Mouse (Mus musculus) cortical plate, adult 2 months (tissue): ENCODE measurements around the gene Ehd2. TPM values are rescaled to one million over a fixed set of nuclear protein-coding genes. Genes with fewer than 3 reads are reported as not detected.

Experiments
- H3K27ac ChIP-seq: fragments of 200-500 bp; 2 replicates; pipeline ENCODE4 v1.5.1; 2012; ENCODE audit warnings: low read length, control low read depth, inconsistent platforms; ENCODE audit not compliant: insufficient read depth
- H3K4me1 ChIP-seq: fragments of 200-500 bp; 2 replicates; pipeline ENCODE4 v1.6.1; 2011; ENCODE audit warnings: low read length; ENCODE audit not compliant: control insufficient read depth, insufficient read depth
- H3K4me3 ChIP-seq: fragments of 200-500 bp; 2 replicates; pipeline ENCODE4 v1.5.1; 2011; ENCODE audit warnings: mild to moderate bottlenecking, low read length, control low read depth; ENCODE audit not compliant: insufficient read depth
- CTCF ChIP-seq: fragments of 200-500 bp; IDR thresholded peaks from 2 replicates; pipeline ENCODE4 v1.5.1; 2011; ENCODE audit warnings: mild to moderate bottlenecking, control low read depth, low read length; ENCODE audit not compliant: insufficient read depth; ENCODE audit errors: extremely low read depth
- POLR2A ChIP-seq: fragments of 200-500 bp; IDR thresholded peaks from 2 replicates; pipeline ENCODE4 v1.6.1; 2011; ENCODE audit warnings: mild to moderate bottlenecking, low read length, control low read depth; ENCODE audit not compliant: insufficient read depth; ENCODE audit errors: extremely low read depth
- polyA plus RNA-seq: library from polyadenylated mRNA; depleted of rRNA; stranded (reverse); fragments of >200 nt; gene quantifications from 2 replicates; pipeline ENCODE4 v1.2.3, GENCODE M21; 2012; rRNA removed

Gene Ehd2
- 4.9 and 5.4 TPM in 2 replicates for polyA plus RNA-seq

DNA sequence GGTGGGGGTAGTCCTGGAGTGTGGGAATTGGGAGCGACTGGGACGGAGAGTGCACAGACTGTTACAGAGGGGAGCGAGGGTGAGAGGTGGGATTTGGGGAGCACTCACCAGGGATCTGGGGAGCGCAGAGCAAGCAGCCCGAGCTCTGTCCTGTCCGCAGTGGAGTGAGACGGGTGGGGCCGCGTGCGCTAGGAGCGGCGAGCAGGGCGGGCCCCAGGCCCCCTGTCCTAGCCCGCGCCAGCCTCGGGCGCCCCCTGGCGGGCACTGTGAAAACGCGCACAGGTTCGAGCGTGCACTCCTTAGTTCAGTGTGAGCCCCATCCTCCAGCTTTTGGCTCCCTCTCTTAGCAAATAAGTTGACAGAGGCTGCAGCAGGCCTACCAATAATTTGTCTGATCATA is at the start of gene Ehd2:
TSS of gene Ehd2 (minus strand) at position 256 of the 400 bp plus-strand sequence.
- peak within 1 kb of the TSS; percentile 34; the same call in 1 of the 2 replicates for H3K4me3 ChIP-seq
- TF ChIP-seq POLR2A (no peak), CTCF (peak; percentile 58)
- peaks cover 1% of the 10 kb centered on the region; the same call in 1 of the 2 replicates for H3K4me1 ChIP-seq
- no peak within 1 kb of the TSS for H3K27ac ChIP-seq

DNA sequence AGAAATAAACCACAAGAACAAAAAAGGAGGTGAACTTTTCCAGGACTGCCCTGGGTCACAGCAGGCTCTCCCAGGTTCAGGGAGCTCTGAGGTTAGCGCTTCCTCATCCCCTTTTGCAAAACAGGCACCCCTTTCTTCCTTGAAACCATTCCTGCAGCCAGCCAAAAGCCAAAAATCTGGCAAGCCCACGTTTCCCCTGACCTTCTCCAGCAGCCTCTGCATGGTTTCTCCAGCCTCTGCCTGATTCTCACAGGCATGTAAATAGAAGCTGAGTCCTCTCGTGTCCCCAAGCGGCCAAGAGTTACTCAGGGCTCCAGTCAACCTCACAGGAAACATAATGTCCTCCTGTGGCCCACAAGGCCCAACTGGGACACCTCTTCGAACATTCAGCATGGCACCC is 48.0 kb upstream of the Ehd2 start:
- Histone ChIP-seq H3K4me1 (no peaks in the 10 kb centered on the region), H3K27ac (no peak overlapping the region), H3K4me3 (no peak overlapping the region)
- TF ChIP-seq POLR2A: no peak
- TF ChIP-seq CTCF: no peak

DNA sequence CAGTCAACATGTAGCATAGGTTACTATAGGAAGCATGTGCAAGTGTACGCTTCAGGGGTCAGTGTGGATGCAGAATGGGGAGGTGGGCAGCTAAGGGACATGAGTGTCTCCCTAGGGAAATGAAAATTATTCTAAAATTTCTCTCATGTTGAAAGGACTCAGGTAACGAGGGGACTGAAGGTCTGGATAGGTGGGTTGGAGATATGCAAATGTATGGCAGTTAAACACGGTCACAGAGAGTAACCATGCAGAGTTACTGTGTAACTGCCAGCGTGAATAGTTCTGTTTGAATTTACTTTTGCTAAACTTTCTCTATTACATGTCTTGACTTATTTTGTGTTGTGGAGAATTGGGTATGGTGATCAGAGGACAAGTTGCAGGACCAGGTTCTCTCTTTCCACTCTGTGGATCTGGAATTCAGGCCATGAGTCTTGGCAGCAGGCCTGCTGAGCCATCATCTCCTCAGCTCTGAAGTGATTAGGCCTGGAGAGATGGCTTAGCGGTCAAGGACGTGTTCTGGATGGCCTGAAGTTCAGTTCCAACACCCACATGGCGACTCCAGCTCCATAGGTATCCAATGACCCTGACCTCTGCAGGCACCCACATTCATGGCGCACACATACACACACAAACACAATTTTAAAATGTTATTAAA is 47.3 kb upstream of the Ehd2 start:
- H3K27ac ChIP-seq: no peak overlapping the region
- no peaks in the 10 kb centered on the region for H3K4me1 ChIP-seq
- TF ChIP-seq CTCF: no peak
- TF ChIP-seq POLR2A: no peak

DNA sequence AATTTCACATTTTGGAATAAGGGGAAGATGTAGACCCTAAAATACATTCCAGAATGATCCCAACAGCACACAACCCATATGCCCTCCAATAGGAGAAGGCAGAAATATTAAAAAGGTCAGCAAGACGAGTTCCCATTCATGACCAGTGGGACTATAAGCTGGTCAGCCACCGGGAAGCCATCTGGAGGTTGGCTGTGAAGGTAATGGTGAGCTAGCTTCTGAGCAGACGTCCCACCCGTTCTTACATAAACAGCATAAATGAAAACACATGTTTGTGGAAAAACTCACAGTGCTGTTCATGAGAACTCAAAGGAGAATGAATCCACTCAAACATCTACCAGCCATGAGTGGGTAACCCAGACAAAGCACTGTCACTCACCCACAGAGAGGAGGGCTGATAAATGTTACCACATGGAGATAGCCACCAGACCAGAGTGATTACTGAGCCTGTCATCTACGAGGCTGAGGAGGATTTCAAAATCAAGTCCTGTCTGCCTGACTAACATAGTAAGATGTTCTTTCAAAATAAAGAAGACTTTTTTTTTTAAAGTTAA is 46.4 kb upstream of the Ehd2 start:
- Histone ChIP-seq H3K4me3 (no peak overlapping the region), H3K27ac (no peak overlapping the region), H3K4me1 (no peaks in the 10 kb centered on the region)
- TF ChIP-seq POLR2A (no peak), CTCF (no peak)

More for the DNA sequence above, 47.3 kb upstream of the Ehd2 start:
- H3K4me3 ChIP-seq: no peak overlapping the region

DNA sequence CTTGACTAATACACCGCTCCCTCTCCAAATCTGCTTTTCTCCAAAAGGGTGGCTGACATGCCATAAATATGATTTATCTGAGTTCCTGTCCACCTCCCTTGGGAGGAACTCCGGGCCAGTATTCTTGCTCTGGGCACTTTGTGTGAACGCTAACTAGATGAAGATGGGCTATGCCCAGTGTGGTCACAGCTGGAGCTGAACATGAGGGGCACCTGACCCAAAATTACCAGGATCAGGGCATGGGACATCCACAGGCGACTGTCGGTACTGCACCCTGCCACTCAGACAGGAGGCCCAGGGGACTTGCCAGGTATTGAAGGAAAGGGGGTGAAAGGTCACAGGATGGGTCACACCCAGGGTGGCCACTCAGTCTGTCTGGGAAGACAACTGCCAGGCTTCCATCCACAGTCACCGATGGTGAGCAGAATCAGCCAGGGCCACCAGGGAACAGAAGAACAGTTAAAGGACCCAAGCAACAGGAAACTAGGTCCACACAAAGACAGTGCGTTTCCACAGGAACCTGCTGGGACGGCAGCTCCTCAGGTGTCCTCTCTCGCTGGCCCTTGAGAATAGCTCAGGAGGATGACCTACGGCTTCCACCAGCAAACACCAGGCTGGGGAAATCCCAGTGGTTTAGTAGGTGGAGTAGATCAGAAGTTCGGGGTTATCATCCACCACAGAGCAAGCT is 45.4 kb upstream of the Ehd2 start:
- Histone ChIP-seq H3K4me1 (no peaks in the 10 kb centered on the region), H3K4me3 (no peak overlapping the region), H3K27ac (no peak overlapping the region)
- TF ChIP-seq POLR2A (no peak), CTCF (peak; percentile 28; the same call in 1 of the 2 replicates)

- no peak for TF ChIP-seq POLR2A
- TF ChIP-seq CTCF: no peak
- no peaks in the 10 kb centered on the region for H3K4me1 ChIP-seq
- no peak overlapping the region for H3K27ac ChIP-seq
- H3K4me3 ChIP-seq: no peak overlapping the region
Observed at GRCm38 (mm10) chr7:16011418-16012085, 44.2 kb upstream of the Ehd2 start.

DNA sequence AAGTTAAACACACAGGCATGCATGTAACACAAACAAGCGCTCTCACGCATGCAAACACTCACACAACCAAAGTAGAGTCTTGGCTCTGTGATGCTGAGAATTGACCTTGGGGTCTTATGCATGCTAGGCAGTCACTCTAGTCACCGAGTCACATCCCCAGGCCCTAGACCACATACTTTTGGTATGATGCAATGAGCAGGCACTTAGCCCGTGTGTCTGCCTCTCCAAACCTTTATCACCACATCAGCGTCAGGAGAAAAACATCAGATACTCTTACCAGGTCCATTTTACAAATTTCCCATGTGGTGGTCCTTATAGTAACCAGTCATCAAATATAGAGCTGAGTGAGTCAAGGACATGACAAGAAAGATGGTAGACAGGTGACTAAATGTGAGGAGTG is 43.3 kb upstream of the Ehd2 start:
- TF ChIP-seq CTCF (no peak), POLR2A (no peak)
- Histone ChIP-seq H3K4me1 (no peaks in the 10 kb centered on the region), H3K27ac (no peak overlapping the region), H3K4me3 (no peak overlapping the region)

DNA sequence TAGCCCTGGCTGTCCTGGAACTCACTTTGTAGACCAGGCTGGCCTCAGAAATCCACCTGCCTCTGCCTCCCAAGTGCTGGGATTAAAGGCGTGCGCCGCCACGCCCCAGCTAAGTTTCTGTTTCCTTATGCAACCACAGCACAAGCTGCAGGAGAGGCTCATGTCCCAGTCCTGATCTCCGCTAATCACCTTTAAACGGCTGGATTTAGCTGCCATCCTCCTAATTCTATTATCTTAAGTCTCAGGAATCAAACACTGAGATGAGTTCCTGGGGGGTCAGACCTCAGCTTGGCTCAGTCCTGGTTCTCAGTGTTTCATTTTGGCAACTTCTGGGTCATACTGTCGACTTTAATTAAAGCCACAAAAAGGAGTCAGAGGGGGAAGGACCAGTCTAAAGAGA is 42.3 kb upstream of the Ehd2 start:
- Histone ChIP-seq H3K4me3 (no peak overlapping the region), H3K4me1 (peaks cover 3% of the 10 kb centered on the region; the same call in 1 of the 2 replicates), H3K27ac (no peak overlapping the region)
- TF ChIP-seq CTCF (no peak), POLR2A (no peak)

DNA sequence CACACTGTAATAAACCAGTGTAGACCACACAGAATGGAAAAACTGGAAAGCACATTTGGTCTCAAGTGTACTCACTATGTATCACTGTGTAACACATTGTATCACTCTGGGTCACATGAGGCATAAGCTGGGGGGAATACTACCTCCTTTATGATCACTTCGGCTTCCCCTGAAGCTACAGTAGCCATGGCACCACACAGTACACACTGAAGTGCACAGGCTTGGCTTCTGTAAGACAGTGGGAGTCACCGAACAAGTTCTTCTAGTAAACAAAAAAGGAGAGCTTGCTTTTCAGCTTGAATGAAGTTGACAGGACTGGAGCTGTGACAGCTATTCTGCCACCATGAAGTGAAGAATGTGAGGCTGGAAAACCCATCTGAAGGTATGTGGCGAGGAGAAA is 37.7 kb upstream of the Ehd2 start:
- no peak overlapping the region for H3K4me3 ChIP-seq
- no peak for TF ChIP-seq CTCF
- no peak for TF ChIP-seq POLR2A
- peaks cover 16% of the 10 kb centered on the region for H3K4me1 ChIP-seq
- H3K27ac ChIP-seq: no peak overlapping the region
